Mouse (Mus musculus) midbrain, embryonic 16.5 days (tissue): Measurements from ENCODE around the gene Smim20. TPM values are rescaled to one million over a fixed set of nuclear protein-coding genes. Genes with fewer than 3 reads are reported as not detected.

ENCODE experiments used
- ATAC-seq: fragments of 200-750 bp; cut with Nextera tagmentation; 2 replicates; pipeline ENCODE4 v1.8.0; 2017; ENCODE audit warnings: moderate TSS enrichment
- H3K27ac ChIP-seq: fragments of 300-500 bp; sonication (generic); 2 replicates; pipeline ENCODE4 v1.5.1; 2014; ENCODE audit warnings: mild to moderate bottlenecking, low read length, mixed read lengths
- H3K27me3 ChIP-seq: fragments of 300-500 bp; sonication (generic); 2 replicates; pipeline ENCODE4 v1.6.1; 2014; ENCODE audit warnings: low read depth, low read length, mixed read lengths; ENCODE audit not compliant: control insufficient read depth, insufficient read depth
- H3K36me3 ChIP-seq: fragments of 300-500 bp; sonication (generic); 2 replicates; pipeline ENCODE4 v1.6.1; 2014; ENCODE audit warnings: mild to moderate bottlenecking, low read length, moderate library complexity, mixed read lengths; ENCODE audit not compliant: control insufficient read depth, insufficient read depth
- H3K4me1 ChIP-seq: fragments of 300-500 bp; sonication (generic); 2 replicates; pipeline ENCODE4 v1.6.1; 2014; ENCODE audit warnings: mild to moderate bottlenecking, low read length, mixed read lengths; ENCODE audit not compliant: control insufficient read depth, insufficient read depth
- H3K4me2 ChIP-seq: fragments of 300-500 bp; sonication (generic); 2 replicates; pipeline ENCODE4 v1.6.1; 2014; ENCODE audit warnings: mild to moderate bottlenecking, low read length, mixed read lengths
- H3K4me3 ChIP-seq: fragments of 300-500 bp; sonication (generic); 2 replicates; pipeline ENCODE4 v1.5.1; 2014; ENCODE audit warnings: low read depth, mild to moderate bottlenecking, low read length, moderate library complexity, mixed read lengths
- H3K9ac ChIP-seq: fragments of 300-500 bp; sonication (generic); 2 replicates; pipeline ENCODE4 v1.6.1; 2014; ENCODE audit warnings: low read depth, low read length, mixed read lengths
- H3K9me3 ChIP-seq: fragments of 300-500 bp; sonication (generic); replicated peaks from 2 replicates; pipeline ENCODE4 v1.6.1; 2014; ENCODE audit warnings: mild to moderate bottlenecking, low read length, mixed read lengths; ENCODE audit not compliant: control insufficient read depth, poor library complexity, severe bottlenecking
- WGBS: fragments of 180-500 bp; shearing (Covaris S2); extraction: QIAGEN DNeasy Blood & Tissue Kit; methylation state at CpG from one replicate; pipeline ENCODE4 v1.1.7; 2014; 5-methylcytosine and 5-hydroxymethylcytosine counted together
- polyA plus RNA-seq: library from polyadenylated mRNA; unstranded; fragments of >200 nt; fragmentation: Nextera tagmentation; extraction: Ambion mirVana; gene quantifications from 2 replicates; pipeline ENCODE4 v1.2.1, GENCODE M21; 2015

Gene Smim20
- polyA plus RNA-seq, 1 experiment from 2014 or later: 71.0 TPM

GRCm38 (mm10) chr5:53241109-53241508 lies 25.8 kb upstream of the Smim20 start:
- H3K9me3 ChIP-seq: no peaks in the 10 kb centered on the region
- H3K27me3 ChIP-seq: no peaks in the 10 kb centered on the region
- H3K4me1 ChIP-seq: peaks cover 5% of the 10 kb centered on the region; the same call in 1 of the 2 replicates
- no peak overlapping the region for H3K4me3 ChIP-seq
- H3K4me2 ChIP-seq: no peak overlapping the region
- H3K9ac ChIP-seq: no peak overlapping the region
- 49% methylated on average over 2 of the region's 2 CpGs for WGBS
- no peaks in the 10 kb centered on the region for H3K36me3 ChIP-seq
- no peak for ATAC-seq
- no peak overlapping the region for H3K27ac ChIP-seq

GRCm38 (mm10) chr5:53241963-53242362 lies 24.9 kb upstream of the Smim20 start:
- 73% methylated on average over 5 of the region's 5 CpGs for WGBS

GRCm38 (mm10) chr5:53242865-53243499 lies 23.9 kb upstream of the Smim20 start:
- no peak overlapping the region for H3K9ac ChIP-seq
- ATAC-seq: no peak
- H3K27ac ChIP-seq: no peak overlapping the region
- no peak overlapping the region for H3K4me3 ChIP-seq
- no peaks in the 10 kb centered on the region for H3K36me3 ChIP-seq
- no peaks in the 10 kb centered on the region for H3K9me3 ChIP-seq
- H3K27me3 ChIP-seq: no peaks in the 10 kb centered on the region
- H3K4me1 ChIP-seq: peaks cover 5% of the 10 kb centered on the region; the same call in 1 of the 2 replicates
- no peak overlapping the region for H3K4me2 ChIP-seq
- 88% methylated on average over 7 of the region's 7 CpGs for WGBS

More at GRCm38 (mm10) chr5:53241963-53242362, 24.9 kb upstream of the Smim20 start:
- H3K4me1 ChIP-seq: peaks cover 5% of the 10 kb centered on the region; the same call in 1 of the 2 replicates
- H3K9ac ChIP-seq: no peak overlapping the region
- no peaks in the 10 kb centered on the region for H3K36me3 ChIP-seq
- H3K9me3 ChIP-seq: no peaks in the 10 kb centered on the region
- H3K27ac ChIP-seq: no peak overlapping the region
- no peaks in the 10 kb centered on the region for H3K27me3 ChIP-seq
- ATAC-seq: no peak
- H3K4me3 ChIP-seq: no peak overlapping the region
- no peak overlapping the region for H3K4me2 ChIP-seq

GRCm38 (mm10) chr5:53243933-53244332 lies 22.9 kb upstream of the Smim20 start:
- no peak overlapping the region for H3K27ac ChIP-seq
- H3K4me2 ChIP-seq: no peak overlapping the region
- ATAC-seq: no peak
- H3K36me3 ChIP-seq: no peaks in the 10 kb centered on the region
- no peaks in the 10 kb centered on the region for H3K27me3 ChIP-seq
- WGBS: 77% methylated on average over 10 of the region's 10 CpGs
- H3K4me3 ChIP-seq: no peak overlapping the region
- peaks cover 5% of the 10 kb centered on the region; the same call in 1 of the 2 replicates for H3K4me1 ChIP-seq
- no peaks in the 10 kb centered on the region for H3K9me3 ChIP-seq
- no peak overlapping the region for H3K9ac ChIP-seq

GRCm38 (mm10) chr5:53248499-53248898 lies 18.4 kb upstream of the Smim20 start:
- H3K4me2 ChIP-seq: no peak overlapping the region
- no peak overlapping the region for H3K9ac ChIP-seq
- 26% methylated on average over 11 of the region's 11 CpGs for WGBS
- no peaks in the 10 kb centered on the region for H3K27me3 ChIP-seq
- H3K27ac ChIP-seq: no peak overlapping the region
- no peaks in the 10 kb centered on the region for H3K36me3 ChIP-seq
- no peak overlapping the region for H3K4me3 ChIP-seq
- no peaks in the 10 kb centered on the region for H3K4me1 ChIP-seq
- no peak for ATAC-seq
- H3K9me3 ChIP-seq: no peaks in the 10 kb centered on the region

GRCm38 (mm10) chr5:53249431-53250061 lies 17.3 kb upstream of the Smim20 start:
- no peaks in the 10 kb centered on the region for H3K4me1 ChIP-seq
- H3K9ac ChIP-seq: no peak overlapping the region
- no peak overlapping the region for H3K4me2 ChIP-seq
- no peaks in the 10 kb centered on the region for H3K9me3 ChIP-seq
- H3K27me3 ChIP-seq: no peaks in the 10 kb centered on the region
- H3K4me3 ChIP-seq: no peak overlapping the region
- peak; percentile 70; the same call in 1 of the 2 replicates for ATAC-seq
- H3K27ac ChIP-seq: no peak overlapping the region
- WGBS: 43% methylated on average over 4 of the region's 4 CpGs
- no peaks in the 10 kb centered on the region for H3K36me3 ChIP-seq

GRCm38 (mm10) chr5:53254154-53254553 lies 12.7 kb upstream of the Smim20 start:
- Histone ChIP-seq H3K4me1 (peaks cover 9% of the 10 kb centered on the region; the same call in 1 of the 2 replicates), H3K9me3 (no peaks in the 10 kb centered on the region), H3K36me3 (no peaks in the 10 kb centered on the region), H3K27ac (no peak overlapping the region), H3K9ac (no peak overlapping the region), H3K4me3 (no peak overlapping the region), H3K27me3 (no peaks in the 10 kb centered on the region; the same call in 1 of the 2 replicates), H3K4me2 (no peak overlapping the region)
- no peak for ATAC-seq
- WGBS: 88% methylated on average over 5 of the region's 5 CpGs

GRCm38 (mm10) chr5:53254821-53255220 lies 12.1 kb upstream of the Smim20 start:
- Histone ChIP-seq H3K36me3 (no peaks in the 10 kb centered on the region), H3K4me3 (no peak overlapping the region), H3K9me3 (no peaks in the 10 kb centered on the region), H3K4me2 (no peak overlapping the region), H3K27me3 (no peaks in the 10 kb centered on the region; the same call in 1 of the 2 replicates), H3K4me1 (peaks cover 9% of the 10 kb centered on the region; the same call in 1 of the 2 replicates), H3K9ac (no peak overlapping the region), H3K27ac (no peak overlapping the region)
- ATAC-seq: no peak
- WGBS: 25% methylated on average over 3 of the region's 3 CpGs
